Mouse (Mus musculus) heart, adult 2 months (tissue): ENCODE data around the gene Camta1.

Experiments used
- CTCF ChIP-seq: fragments of 200-600 bp; IDR thresholded peaks from 2 replicates; pipeline ENCODE4 v1.8.1; 2022; ENCODE audit warnings: antibody characterized with exemption, mild to moderate bottlenecking, moderate library complexity
- POLR2A ChIP-seq: fragments of 200-500 bp; IDR thresholded peaks from 2 replicates; pipeline ENCODE4 v1.6.1; 2011; ENCODE audit warnings: mild to moderate bottlenecking, low read depth, low read length, control low read depth; ENCODE audit not compliant: insufficient read depth

GRCm38 (mm10) chr4:151170658-151171057 is 691.0 kb downstream of the Camta1 start:
- no peak for TF ChIP-seq CTCF
- TF ChIP-seq POLR2A: no peak
